Mouse (Mus musculus) heart, adult 9 months (tissue): ENCODE results near the gene Atg2a.

ENCODE experiments used
- DNase-seq, 2 experiments: peaks; one replicate each; pipeline ENCODE4 v3.0.0; 2022; ENCODE audit warnings: low spot score in 2 of 2

Gene Atg2a

DNA sequence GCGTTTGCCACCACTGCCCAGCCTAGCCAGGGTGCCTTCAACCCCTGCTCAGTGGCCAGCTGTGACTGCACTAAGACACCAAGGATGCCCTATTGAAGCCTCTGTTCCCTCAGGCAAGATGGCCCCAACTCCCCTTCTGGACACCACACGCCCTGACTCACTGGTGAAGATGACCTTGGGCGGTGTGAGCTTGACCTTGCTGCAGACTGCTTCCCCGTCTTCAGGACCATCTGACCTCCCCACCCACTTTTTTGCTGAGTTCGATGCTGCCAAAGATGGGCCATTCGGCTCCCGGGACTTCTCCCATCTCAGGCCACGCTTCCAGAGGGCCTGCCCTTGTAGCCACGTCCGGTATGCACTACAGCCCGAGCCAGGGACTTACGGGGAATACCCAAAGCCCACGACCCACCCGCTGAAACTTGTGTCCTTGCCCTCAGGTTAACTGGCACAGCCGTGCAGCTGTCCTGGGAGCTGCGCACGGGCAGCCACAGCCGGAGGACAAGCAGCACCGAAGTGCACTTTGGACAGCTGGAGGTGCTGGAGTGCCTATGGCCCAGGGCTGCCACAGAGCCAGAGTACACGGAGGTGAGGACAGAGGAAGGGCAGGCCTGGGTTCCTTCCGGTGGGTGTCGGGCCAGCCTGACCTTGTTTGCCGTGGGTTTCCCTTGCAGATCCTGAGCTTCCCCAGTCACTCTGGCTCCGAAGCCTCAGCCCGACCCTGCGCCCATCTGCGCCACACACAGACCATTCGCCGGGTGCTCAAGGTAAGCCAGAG, 6.2 kb downstream of the Atg2a start:
- DNase-seq, result no peak

DNA sequence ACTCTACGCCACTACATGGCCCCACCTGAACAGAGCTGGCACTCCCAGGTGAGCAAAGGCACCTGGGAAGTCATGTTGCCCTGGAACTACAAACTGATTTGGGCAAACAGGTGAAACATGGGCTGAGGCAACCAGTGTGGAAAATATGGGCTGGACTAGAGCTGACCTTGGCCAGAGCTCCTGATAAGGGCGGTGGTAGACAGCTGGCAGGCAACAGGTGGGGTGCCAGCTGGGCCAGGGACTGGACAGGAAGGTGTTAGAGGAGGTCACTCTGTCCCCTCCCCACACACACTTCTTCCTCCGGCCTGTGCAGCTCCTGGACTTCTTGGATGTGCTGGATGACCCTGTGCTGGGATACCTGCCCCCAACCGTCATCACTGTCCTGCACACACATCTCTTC, 11.6 kb downstream of the Atg2a start:
- no peak for DNase-seq

DNA sequence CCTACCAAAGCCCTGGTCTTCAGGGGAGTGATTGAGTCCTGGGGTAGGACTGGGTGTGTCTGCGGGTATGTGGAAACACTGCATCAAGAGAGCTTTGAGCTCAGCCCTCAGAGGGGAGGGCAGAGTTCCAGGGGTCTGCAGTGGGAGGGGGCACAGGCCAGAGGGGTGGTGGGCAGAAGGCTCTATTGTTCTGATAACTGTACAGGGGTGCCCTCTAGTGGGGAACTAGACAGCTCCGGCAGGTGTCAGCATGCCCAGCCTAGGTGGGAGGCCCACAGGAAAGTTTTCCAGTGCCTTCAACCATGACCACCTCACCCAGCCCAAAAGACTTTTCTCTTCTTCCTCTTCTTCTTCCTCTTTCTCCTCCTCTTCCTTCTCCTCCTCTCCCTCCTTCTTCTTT, 19.0 kb downstream of the Atg2a start:
- no peak for DNase-seq

DNA sequence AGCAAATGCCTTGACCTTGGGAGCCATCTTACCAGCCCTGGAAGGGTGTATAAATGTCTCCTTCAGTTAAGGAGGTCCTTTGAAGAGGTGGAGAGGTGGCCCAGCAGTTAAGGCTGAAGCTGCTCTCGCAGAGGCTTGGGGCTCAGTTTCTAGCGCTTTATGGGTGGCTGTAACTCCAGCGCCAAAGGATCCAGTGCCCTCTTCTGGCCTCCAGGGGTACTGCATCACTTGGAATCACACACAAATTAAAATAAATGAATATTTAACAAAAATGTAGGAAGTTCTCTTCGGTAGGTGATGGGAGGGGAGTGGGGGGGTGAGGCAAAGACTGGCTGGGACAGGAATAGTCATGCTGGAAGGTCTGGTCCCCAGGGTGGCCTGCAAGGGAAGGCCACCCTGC, 19.5 kb downstream of the Atg2a start:
- no peak for DNase-seq

DNA sequence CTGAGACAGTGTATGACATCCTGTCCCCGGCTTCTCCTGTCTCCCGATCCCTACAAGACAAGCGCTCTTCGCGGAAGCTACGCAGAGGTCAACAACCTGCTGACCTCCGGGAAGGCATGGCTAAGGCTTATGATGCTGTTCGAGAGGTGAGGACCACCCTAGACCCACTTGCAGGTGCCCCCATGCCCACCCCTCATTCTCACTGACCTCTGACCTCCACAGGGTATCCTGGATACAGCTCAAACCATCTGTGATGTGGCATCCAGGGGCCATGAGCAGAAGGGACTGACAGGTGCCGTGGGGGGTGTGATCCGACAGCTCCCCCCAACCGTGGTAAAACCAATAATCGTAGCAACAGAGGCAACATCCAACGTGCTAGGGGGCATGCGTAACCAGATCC, 19.9 kb downstream of the Atg2a start:
- no peak for DNase-seq

DNA sequence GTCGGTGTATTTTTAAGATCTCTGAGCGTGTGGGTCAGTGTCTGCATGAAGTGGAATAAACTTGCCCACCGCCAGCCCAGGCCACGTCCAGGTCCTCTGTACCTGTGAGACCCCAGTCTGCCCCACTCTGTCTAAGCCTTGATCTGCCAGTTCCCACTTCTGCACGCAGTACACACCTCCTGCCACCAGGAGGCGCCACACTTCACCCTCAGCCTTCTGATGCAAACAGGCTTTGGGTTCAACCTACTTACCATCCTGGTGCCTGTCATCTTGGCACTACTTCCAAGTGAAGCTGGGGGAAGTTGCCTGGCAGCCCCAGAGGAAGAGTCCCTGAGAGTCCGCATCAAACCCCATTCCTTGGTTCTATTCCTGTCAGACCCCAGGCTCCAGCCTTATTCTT, 20.8 kb downstream of the Atg2a start:
- peak; percentile 55 to 68 for DNase-seq

DNA sequence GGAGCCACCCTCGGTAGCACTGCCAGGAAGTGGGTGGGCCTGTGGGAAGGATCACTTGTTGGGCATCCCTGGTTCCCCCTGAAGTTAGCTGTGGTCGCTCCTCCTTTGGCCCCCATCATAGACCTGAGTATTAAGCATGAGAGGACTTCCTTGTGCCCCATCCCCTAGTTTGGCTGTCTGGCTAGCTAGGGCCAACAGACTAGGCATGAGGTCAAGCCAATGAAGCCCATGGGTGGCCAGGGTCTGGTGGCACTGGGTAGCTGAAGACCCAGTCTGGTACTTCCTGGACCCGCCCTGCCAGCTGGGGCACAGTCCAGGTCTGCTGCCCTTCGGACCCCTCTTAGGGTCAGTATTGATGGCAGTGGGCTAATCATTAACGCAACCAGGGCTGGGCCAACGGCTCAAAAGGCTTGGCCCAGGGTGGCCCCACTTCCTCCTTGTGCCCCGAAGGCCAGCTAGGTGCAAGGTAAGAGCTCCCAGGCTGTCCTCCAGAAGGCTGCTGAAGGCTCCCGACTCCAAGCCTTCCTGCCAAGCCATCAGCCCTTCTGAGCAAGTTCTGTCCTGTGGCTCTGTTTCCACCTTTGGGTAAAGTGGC, 21.5 kb downstream of the Atg2a start:
- no peak for DNase-seq

DNA sequence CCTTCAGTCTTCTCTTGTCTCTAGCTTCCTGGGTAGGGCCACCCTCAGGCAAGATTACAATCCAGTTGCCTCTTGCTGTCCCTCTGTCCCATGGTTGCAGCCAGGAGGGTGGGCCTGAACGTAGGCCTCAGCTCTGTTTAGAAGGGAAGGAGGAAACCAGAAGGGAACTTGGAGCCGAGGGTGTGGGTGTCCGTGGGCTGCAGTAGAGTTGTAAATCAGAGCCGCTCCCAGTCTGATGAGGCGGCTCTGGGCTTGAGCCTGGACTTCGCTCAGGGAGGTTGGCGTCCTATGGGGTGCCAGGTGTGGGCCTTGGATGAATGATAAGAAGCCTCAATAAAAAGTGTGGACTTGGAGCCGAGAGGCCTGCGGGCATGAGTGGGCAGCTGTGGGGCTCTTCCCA, 22.7 kb downstream of the Atg2a start:
- DNase-seq, result no peak

DNA sequence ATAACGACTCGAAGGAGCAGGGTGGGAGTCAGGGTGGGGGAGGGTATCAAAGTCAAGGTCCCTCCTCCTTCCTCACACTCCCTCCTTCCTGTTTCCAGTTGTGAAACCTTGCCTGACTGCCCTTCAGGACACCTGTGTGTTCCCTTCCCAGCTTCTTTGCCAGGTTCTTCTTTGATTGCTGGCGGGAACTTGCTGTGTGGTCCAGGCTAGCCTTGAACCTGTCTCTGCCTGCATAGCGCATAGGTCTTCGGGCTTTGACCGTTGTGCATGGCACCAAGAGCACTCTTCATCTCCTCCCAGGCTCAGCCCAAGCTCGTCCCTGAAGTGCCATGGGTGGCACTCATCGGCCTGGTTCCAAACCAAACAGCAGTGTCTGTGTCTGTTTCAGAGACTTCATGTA, 23.5 kb downstream of the Atg2a start:
- DNase-seq, result no peak

DNA sequence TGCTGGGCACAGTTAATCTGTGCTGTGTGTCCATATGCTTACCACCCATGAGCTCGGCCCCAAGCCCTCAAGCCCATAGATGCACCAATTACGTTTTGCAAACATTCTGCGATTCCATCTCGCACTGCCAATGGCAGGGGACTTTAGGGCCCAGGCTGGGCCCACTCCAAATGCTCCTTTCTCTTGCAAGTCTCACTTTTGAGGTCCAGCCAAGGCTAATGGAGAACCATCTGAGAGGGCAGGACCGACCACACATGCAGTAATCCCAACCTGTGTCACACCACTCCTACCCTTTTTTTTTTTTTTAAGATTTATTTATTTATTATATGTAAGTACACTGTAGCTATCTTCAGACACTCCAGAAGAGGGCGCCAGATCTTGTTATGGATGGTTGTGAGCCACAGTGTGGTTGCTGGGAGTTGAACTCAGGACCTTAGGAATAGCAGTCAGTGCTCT, 24.3 kb downstream of the Atg2a start:
- no peak for DNase-seq

DNA sequence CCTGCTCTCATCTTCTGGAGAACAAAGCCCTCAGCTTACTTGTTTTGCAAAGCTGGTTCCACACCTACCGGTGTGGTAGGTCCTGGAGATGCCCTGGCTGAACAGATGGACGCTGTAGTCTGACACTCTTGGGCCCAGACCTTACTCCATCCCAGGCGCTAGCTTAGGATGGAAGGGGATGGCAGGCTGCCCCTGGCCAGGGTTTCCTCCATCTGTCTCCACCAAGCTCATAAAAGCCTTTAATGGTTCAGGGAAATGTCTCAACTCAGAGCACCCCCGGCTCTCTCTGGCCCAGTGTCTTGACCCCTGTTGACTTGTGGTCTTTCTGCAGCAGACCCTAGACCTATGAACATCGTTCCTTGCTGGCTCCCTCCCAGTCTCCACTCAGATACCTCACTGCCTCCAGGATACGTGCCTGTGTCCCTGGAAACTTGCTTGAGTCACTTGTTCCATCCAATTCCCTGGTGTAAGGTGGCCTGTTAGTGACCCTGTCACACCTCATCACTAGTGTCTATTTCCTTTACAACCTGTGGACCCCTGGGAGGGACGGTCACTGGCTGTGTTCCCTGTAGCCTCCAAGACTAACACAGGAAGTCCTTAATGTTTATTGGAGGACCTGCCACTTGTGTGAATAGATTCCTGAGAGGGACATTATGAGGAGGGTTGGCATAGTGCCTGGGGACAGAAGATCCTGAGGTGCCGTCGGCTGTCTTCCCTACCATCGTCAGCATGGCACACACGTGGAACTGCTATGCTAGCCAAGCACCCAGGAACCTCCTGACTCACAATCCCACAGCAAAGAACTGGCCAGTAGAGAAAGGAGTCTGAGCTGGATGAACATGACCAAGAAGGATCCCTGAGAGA, 26.1 kb downstream of the Atg2a start:
- DNase-seq, result peak; percentile 59 to 77

DNA sequence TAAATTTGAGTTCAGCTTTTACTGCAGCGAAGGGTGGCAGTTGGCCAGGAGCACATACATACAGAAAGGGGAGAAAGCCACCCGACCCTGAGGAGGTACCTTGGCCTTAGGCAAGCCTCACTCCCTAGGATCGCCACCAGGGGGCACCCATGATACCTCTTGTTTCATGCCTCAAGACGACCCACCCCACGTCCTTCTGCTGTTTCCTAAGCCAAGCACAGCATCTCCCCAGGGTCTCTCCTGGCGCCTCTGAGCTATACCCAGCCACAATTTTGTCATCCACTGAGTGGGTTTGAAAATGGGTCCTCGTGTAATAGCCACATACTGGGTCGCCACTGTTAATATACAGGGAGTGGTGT, 26.7 kb downstream of the Atg2a start:
- DNase-seq, result peak; percentile 85 to 90

DNA sequence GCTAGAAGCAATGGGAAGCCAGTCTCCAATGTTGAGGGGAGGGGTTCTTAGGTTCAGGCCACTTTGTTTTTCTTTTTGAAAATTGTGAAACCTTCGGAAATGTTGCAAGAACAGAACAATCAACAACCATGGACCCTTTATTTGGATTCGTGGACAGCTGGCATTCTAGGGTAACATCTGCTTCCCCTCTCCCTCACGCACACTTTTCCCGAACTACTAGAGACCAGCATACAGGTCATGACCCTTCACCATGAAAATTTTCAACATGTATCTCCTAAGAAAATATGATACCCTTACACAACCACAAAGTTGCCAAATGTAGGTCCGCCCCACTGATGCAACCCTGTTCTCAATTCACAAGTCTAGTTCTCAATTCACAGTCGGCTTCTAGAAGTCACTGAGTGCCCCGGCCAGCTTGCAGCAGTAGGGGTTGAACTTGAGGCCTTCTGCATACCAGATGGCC, 27.2 kb downstream of the Atg2a start:
- DNase-seq, result no peak

DNA sequence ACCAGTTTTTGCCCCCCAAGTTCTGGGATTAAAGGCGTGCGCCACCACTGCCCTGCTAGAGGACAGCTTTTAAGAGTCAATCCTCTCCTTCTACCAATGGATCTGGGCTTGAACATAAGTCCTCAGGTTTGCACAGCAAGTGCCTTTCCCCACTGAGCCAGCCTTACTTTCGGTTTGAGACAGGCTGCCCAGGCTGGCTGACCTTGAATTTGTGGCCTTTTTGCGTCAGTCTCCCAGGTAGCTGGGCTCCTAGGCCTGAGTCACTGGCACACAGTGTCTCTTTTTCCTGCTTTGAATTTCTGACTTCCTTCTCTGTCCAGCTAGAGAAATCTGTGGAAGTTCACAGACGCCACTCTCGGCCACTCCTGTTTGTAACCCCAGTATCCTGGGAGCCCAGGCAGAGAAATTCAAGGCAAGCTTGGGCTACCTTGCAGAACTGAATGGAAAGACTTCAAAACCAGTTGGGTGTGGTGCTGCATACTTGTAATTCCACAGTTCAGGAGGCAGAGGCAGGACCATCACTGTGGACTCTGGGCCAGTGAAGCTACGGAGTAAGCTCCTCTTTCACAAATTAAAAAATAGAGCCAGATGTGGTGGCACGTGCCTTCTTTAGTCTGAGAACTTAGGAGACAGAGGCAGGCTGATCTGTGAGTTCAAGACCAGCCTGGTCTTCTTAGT, 28.5 kb downstream of the Atg2a start:
- DNase-seq, result no peak

DNA sequence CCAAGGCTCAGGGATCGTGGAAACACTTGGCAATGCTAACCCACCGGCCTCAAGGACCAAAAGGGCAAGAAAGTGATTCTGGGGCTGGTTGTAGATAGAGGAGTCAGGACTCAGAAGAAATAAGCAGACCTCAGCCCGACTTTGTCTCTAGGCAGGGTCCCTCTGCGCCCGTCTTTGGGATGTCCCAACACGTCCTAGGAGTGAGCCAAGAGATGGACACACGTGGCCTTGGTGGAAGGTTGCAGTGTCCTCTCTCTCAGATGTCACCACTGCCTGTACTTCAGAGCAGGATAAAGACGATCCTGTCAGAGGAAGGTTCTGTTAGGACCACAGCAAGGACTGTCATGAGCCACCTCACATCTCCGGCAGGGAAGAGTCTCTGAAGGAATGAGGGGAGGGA, 29.2 kb downstream of the Atg2a start:
- no peak for DNase-seq

DNA sequence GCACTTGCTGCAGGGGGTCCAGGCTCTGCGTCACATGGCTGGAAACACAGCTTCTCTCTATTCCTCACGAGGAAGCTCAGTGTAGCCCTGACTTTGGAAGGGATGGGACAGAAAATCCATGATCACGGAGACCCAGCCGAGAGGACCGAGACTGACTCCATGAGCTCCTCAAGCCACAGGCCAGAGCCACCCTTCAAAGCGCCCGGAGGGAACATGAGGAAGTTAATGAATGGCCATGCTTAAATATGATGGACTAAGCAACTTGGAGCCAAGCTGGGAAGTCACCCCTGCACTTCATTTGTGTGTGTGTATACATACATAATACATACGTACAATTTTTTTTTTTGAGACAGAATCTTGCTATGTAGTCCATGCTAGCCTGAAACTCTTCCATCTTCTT, 29.7 kb downstream of the Atg2a start:
- no peak for DNase-seq

DNA sequence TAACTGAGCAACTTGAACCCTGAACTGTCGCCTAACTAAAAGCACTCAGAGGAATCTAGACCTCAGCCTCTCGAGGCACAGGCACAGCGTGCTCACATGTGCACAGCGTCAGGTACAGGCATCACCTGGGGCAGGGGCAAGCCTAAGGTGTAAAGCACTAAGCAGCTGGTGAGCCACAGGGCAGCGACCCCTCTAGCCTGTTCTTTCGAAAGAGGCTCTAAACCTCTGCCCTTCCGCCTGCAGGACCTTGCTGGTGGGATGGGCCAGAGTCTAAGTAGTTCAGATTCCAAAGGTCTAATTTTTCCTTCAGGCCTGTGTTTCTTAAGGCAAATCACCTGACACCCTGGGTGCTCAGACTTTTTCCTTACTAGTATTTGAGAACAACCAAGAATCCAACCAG, 30.6 kb downstream of the Atg2a start:
- no peak for DNase-seq

DNA sequence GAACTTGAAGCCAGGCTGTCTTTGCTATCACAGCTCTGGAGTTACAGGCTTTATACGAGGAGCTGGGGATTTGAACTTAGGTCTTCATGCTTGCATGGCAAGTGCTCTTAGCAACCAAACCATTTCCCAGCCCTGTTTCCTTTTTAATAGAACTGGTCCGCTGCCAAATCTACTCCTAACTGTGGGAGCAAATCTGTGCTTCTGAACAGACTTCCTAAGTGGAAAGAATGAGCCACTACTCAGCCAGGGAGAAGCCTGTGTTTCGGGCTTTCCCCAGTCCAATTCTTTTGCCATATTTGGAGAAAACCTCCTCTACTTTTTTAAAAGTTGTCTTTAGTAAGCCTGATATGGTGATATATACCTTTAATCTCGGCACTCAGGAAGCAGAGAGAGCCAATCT, 31.3 kb downstream of the Atg2a start:
- DNase-seq, result peak; percentile 69 to 77

DNA sequence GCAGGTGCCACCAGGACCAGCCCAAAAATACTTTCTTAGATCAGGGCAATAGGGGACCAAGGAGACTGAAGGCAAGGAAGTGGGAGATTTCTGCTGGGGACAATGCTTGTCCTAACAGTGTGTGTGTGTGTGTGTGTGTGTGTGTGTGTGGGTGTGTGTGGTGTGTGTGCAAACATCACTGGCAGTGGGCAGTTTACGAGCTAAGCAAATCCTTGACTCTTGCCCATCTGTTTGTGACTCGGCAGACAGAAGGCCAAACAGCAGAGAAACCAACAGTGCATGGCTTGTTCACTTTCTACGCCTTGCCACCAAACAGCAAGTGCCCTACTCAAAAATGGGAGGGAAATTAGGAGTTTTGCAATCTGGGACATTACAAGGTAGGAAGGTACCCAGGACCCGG, 32.1 kb downstream of the Atg2a start:
- no peak for DNase-seq

DNA sequence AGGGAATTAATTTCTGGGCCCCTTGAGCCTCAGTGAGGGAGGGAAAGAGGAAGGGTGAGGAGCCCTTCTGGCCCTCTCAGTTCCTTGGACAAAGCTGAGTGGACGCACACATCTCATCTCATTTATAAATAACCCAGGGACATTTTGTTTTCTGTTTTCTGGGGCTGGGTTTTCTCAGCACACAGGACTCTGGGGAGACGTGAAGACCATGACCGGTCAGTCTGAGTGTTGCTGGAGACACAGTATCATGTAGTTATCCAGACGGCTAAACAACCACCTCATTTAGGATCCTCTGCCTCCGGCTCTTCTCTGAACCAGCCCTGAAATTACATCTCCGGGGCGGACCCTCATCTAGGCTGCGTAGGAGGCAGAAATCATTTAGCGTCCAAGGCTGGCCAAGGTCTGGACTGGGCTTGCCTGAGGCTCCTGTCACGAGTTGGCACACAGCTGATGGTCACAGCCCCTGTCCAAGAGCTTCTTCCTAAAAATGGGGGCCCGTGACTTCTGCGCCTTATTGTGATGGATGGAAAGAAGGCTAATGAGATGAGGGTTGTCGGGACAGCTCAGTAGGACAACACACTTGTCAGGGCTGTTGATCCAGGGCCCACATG, 32.6 kb downstream of the Atg2a start:
- DNase-seq, result peak in 1 of 2 experiments; percentile 49

DNA sequence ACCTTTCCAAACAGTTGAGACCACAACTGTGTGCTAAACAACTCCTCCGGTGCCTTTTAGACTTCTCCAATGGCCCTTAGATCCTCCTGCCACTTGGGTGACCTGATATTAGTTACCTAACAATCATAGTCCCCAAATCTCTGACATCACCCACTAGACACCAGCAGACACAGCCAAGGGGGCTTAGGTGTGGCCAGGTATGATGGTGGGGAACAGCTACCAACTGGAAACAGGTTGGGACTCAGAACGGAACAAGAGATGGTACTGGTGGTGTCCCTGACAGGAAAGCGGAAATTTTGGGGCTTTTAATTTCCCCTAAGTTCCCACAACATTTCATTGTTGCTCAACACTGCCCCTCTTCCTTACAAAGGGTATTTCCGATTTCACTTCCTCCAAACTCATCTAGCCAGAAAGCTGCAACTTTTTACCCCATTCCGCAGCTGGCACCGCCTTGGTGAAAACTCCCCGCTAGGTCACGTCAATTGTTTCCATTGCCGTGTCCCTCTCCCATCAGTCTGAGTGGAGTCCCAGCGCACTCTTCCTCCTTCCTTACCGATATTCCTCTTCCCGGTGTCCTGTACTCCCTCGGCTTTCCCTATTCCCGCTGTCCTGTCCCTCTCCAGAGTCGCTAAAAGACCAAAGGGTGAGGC, 34.4 kb downstream of the Atg2a start:
- peak; percentile 60 to 78 for DNase-seq
